Mouse (Mus musculus) left cerebral cortex, adult 2 months (tissue): ENCODE data around the gene F8. TPM values are rescaled to one million over a fixed set of nuclear protein-coding genes. Genes with fewer than 3 reads are reported as not detected.
"Not testable (repeated sequence)": the region's sequence is repeated elsewhere in the genome, so short reads cannot be mapped to it uniquely, and the experiment has no call there.

Source experiments
- DNase-seq, 2 experiments: peaks; one replicate each; pipeline ENCODE4 v3.0.0; 2021 to 2022; ENCODE audit warnings: low spot score in 2 of 2, mixed read lengths in 1 of 2; ENCODE audit errors: extremely low spot score in 1 of 2
- H3K27ac ChIP-seq: fragments of 200-600 bp; 2 replicates; pipeline ENCODE4 v1.8.1; 2022
- H3K4me3 ChIP-seq: fragments of 200-600 bp; 2 replicates; pipeline ENCODE4 v1.8.1; 2022
- CTCF ChIP-seq: fragments of 200-600 bp; IDR thresholded peaks from 2 replicates; pipeline ENCODE4 v1.8.1; 2022; ENCODE audit warnings: antibody characterized with exemption, mild to moderate bottlenecking, moderate library complexity
- intact Hi-C: fragments of 180-260 bp; cut with DNase I; formaldehyde crosslinking; loops from one replicate; pipeline ENCODE4 v1.15.1; 2025
- total RNA-seq, 2 experiments: library from RNA; stranded (reverse); gene quantifications; 2 replicates each; pipeline ENCODE4 v1.2.3; 2021

F8 gene
- total RNA-seq, 2 experiments from 2014 or later: 3.6 TPM

DNA sequence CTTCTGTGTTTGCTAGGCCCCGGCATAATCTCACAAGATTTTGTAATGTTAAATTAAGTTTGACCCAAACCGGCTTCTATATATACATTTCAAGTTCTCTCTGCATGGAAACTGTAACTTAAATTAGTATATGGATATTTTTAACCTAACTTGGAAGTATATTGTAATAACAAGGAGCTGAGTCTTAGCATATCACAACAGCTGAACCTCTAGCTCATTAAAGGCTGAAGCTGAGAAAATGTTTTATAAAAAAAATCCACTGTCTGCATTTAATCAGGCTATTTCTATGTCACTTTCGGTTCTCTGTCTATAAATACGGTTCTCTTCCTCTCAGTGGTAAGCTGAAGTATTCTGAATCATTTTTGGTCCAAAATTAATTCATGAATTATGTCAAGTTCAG lies 58.9 kb downstream of the F8 start:
- no peak for TF ChIP-seq CTCF
- DNase-seq: no peak
- Histone ChIP-seq H3K4me3 (no peak overlapping the region), H3K27ac (no peak overlapping the region)
- intact Hi-C loops: no loop called here

- Histone ChIP-seq H3K4me3 (no peak overlapping the region), H3K27ac (no peak overlapping the region)
- DNase-seq: no peak
- TF ChIP-seq CTCF: no peak; the same call in 1 of the 2 replicates
- intact Hi-C loops: no loop called here
Observed at GRCm38 (mm10) chrX:75271676-75272075, 110.7 kb downstream of the F8 start.

DNA sequence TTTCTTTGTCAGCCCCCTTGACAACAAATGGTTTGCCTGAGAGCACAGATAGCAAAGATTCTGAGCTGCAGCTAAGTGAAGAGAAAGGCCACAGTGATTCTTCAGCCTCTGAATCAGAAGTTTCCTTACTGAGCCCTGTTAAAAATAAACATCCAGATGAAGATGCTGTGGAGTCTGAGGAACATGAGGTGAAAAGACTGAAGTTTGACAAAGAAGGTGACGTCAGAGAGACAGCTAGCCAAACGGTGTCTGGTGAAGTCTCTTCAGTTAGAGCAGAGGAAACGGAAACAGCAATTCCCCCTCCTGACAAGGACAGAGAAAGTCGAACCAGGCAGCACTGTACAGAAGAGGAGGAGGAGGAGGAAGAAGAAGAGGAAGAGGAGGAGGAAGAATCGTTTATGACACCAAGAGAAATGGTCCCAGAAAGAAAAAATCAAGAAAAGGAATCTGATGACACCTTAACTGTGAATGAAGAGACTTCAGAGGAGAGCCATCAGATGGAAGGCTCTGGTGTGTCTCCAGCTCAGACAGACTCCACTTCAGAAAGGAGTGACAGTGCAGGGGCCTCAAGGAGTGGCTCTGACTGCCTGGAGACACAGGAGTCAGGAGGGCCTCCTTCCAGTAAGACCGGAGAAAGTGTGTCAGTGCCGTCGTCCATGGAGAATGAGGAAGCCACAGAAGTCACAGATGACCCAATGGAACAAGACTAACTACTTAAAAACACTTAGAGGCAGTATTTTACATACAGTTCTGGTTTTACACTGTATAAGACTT lies 148.6 kb downstream of the F8 start:
- H3K27ac ChIP-seq, DNase-seq, intact Hi-C loops, H3K4me3 ChIP-seq: not testable (repeated sequence)

- Histone ChIP-seq H3K27ac (no peak overlapping the region), H3K4me3 (no peak overlapping the region)
- no peak for DNase-seq
- TF ChIP-seq CTCF: no peak
- intact Hi-C loops: no loop called here
Observed at GRCm38 (mm10) chrX:75231456-75231855, 151.0 kb downstream of the F8 start.

DNA sequence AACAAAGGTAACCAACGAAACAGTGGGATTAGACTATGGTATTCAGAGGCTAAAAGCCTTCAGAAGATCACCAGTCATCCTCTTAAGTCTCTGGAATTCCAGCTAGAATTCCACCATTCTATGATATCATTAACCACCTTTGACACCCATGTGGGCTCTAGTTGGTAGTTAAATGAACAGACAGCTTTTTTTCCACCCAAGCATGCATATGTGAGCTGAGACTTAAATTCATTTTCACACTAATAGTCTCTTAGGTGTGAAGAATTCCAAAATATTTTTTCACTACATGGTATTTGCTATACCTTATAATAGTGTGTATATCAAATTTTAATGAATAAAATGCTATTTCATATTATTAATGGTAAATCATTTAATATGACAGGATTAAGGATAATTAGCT lies 218.7 kb downstream of the F8 start, which contains the start of gene Smim9:
Gene Smim9, minus strand, starts transcription at position 101 of the 400 bp plus-strand sequence.
- TF ChIP-seq CTCF: no peak
- H3K27ac ChIP-seq: no peak within 1 kb of the TSS
- no peak for DNase-seq
- H3K4me3 ChIP-seq: no peak within 1 kb of the TSS
- intact Hi-C loops: no loop called here

- intact Hi-C loops: no loop called here
- H3K4me3 ChIP-seq: peak overlapping the region; percentile 28
- peak; percentile 10 to 14 for DNase-seq
Observed at GRCm38 (mm10) chrX:75155576-75156243, 226.7 kb downstream of the F8 start.

GRCm38 (mm10) chrX:75152249-75152648 lies 230.2 kb downstream of the F8 start:
- H3K27ac ChIP-seq: no peak overlapping the region

More at GRCm38 (mm10) chrX:75155576-75156243, 226.7 kb downstream of the F8 start:
- H3K27ac ChIP-seq: no peak overlapping the region
- TF ChIP-seq CTCF: no peak

GRCm38 (mm10) chrX:75150304-75150703 lies 232.1 kb downstream of the F8 start:
- Histone ChIP-seq H3K27ac (no peak overlapping the region), H3K4me3 (no peak overlapping the region)
- no peak for DNase-seq
- intact Hi-C loops: no loop called here
- no peak for TF ChIP-seq CTCF

More at GRCm38 (mm10) chrX:75152249-75152648, 230.2 kb downstream of the F8 start:
- intact Hi-C loops: no loop called here
- no peak overlapping the region for H3K4me3 ChIP-seq
- no peak for DNase-seq
- no peak for TF ChIP-seq CTCF

DNA sequence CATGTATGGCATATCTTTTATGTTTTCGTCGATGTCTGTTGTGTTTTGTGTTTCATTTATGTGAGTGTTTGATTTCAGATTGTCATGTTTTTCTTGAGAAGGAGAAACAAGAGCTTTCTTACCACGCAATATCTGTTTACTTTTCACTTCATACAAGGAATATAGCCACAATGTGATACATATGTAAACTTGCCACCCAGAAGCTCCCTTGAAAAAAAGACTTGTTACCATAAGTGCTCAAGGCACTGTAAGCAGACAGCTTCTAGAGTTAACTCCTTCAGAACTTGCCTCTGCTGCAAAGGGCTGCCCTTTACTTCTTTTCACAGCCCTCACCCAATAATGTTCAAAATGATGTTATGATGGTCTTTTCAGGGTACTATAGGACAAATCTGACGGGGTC lies 234.0 kb downstream of the F8 start:
- intact Hi-C loops: no loop called here
- no peak for DNase-seq
- H3K27ac ChIP-seq: no peak overlapping the region
- TF ChIP-seq CTCF: no peak
- no peak overlapping the region for H3K4me3 ChIP-seq

DNA sequence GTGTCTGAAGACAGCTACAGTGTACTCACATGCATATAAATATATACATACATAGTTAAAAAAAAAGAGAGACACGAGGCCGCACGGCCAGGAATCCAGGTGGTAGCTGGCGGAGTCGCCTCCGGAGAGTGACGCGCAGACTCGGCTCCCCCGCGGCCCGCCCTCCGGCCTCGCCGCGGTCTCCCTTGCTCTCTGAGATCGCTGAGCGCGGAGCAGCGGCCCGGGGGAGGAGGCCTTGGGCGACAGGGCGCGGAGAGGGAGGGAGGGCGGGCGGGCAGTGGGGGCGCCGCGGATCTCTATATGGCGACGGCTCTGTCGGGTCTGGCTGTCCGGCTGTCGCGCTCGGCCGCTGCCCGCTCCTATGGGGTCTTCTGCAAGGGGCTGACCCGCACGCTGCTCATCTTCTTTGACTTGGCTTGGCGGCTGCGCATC lies 239.3 kb downstream of the F8 start:
- peak overlapping the region; percentile 28 for H3K4me3 ChIP-seq
- DNase-seq, H3K27ac ChIP-seq, intact Hi-C loops: not testable (repeated sequence)

DNA sequence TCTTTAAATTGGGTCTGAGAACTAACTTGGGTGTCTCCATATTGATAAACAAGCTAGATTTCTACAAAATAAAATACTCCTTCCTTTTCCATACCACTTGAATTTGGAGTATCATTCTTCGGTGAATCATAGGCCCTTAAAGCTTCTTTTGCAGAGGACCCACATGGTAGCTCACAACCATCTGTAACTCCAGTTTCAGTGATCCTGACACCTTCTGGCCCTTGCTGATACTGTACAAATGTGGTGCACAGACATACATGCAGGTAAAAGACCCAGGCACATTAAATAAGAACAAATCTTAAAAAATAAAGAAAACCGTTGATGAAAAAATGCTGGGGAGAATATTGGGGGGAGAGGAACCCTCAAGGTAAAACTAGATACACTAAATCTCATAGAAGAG lies 244.2 kb downstream of the F8 start:
- intact Hi-C loops: no loop called here
- H3K27ac ChIP-seq: no peak overlapping the region
- no peak for TF ChIP-seq CTCF
- no peak for DNase-seq
- no peak overlapping the region for H3K4me3 ChIP-seq

DNA sequence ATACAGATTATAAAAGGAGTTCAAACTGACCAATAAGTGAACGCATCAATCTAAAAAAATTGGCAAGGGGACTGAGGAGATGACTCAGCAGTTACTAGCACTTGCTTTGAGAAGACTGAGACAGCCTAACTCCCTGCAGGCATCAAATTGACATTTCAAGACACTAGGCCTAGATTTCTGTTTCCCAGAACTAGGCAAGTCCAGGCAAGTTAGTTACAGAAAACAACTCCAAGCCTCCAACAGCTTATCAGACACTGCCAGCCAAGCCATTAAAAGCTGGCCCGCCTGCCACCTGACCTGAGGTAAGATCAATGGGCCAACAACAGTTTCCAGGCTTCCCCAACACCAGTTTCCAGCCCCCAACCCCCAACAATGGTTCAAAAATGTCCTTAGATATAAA lies 244.7 kb downstream of the F8 start:
- Histone ChIP-seq H3K4me3 (no peak overlapping the region), H3K27ac (no peak overlapping the region)
- TF ChIP-seq CTCF: no peak
- intact Hi-C loops: no loop called here
- no peak for DNase-seq
